Mouse (Mus musculus): ENCODE measurements at regions not wholly inside any gene's neighbourhood (a gene's known extent, or its start where the extent isn't known, plus 50 kb on each side); places are given as distances from the start of the nearest gene placed in this dataset.

DNA sequence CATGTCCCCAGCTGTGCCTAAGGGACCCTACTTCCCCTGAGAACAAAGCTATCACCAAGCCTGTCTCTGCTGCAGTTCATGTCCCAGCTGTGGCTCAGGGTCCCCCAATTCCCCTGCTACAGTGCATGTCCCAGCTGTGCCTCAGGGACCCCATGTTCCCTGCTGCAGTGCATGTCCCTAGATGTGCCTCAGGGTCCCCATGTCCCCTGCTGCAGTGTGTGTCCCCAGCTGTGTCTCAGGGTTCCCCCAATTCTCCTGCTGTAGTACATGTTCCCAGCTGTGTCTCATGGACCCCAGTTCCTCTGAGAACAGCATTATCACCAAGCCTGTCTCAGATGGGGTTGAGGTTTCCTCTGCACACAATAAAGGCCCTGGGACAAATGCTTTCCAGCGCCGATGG is 67.3 kb downstream of the Gm26897 start:
- no peak for TF ChIP-seq TCF12 (IDR thresholded peaks at IDR 0.05; ENCODE audit: low read depth, low read length)
- no peak for TF ChIP-seq POLR2A (IDR thresholded peaks at IDR 0.05; ENCODE audit: low read depth, low read length)
- no peak for TF ChIP-seq EP300 (IDR thresholded peaks at IDR 0.05; ENCODE audit: low read length)
- no peak for TF ChIP-seq USF1 (IDR thresholded peaks at IDR 0.05; ENCODE audit: low read depth, low read length)
- no peak for TF ChIP-seq CTCF (conservative IDR thresholded peaks at IDR 0.05 in 1 of 2, IDR thresholded peaks at IDR 0.05 in 1 of 2; ENCODE audit: low read depth in 2 of 2, low read length in 2 of 2)
- TF ChIP-seq SMC3 (IDR thresholded peaks at IDR 0.05; ENCODE audit: low read depth, low read length): no peak
- TF ChIP-seq MAX (IDR thresholded peaks at IDR 0.05; ENCODE audit: low read length): no peak
- TF ChIP-seq CHD1 (IDR thresholded peaks at IDR 0.05; ENCODE audit: low read depth, low read length): no peak
- TF ChIP-seq NELFE (IDR thresholded peaks at IDR 0.05; ENCODE audit: low read depth, low read length): no peak

Measured in CH12.LX (cell line).